Mouse (Mus musculus) left cerebral cortex, adult 9 months (tissue): Measurements from ENCODE around the gene Gm973.

ENCODE experiments used
- DNase-seq, 2 experiments: peaks; one replicate each; pipeline ENCODE4 v3.0.0; 2022; ENCODE audit warnings: low spot score in 2 of 2

Gene Gm973

GRCm38 (mm10) chr1:59541271-59542020, 25.4 kb downstream of the Gm973 start:
- no peak for DNase-seq

GRCm38 (mm10) chr1:59542231-59542630, 26.2 kb downstream of the Gm973 start:
- DNase-seq: no peak

GRCm38 (mm10) chr1:59543911-59544310, 27.8 kb downstream of the Gm973 start:
- no peak for DNase-seq

- DNase-seq: no peak
Observed at GRCm38 (mm10) chr1:59548486-59548885, 32.4 kb downstream of the Gm973 start.

GRCm38 (mm10) chr1:59549036-59549675, 33.1 kb downstream of the Gm973 start:
- DNase-seq: no peak

- no peak for DNase-seq
Observed at GRCm38 (mm10) chr1:59550227-59550626, 34.2 kb downstream of the Gm973 start.

- DNase-seq: no peak
Observed at GRCm38 (mm10) chr1:59550996-59551395, 34.9 kb downstream of the Gm973 start.

GRCm38 (mm10) chr1:59553708-59554107, 37.6 kb downstream of the Gm973 start:
- DNase-seq: no peak

GRCm38 (mm10) chr1:59563581-59563980, 47.5 kb downstream of the Gm973 start:
- no peak for DNase-seq

GRCm38 (mm10) chr1:59565804-59566203, 49.7 kb downstream of the Gm973 start:
- DNase-seq: no peak

- DNase-seq: no peak
Observed at GRCm38 (mm10) chr1:59566281-59566680, 50.2 kb downstream of the Gm973 start.

- DNase-seq: peak in 1 of 2 experiments; percentile 48
Observed at GRCm38 (mm10) chr1:59566926-59567325, 50.9 kb downstream of the Gm973 start.

GRCm38 (mm10) chr1:59567521-59567920, 51.5 kb downstream of the Gm973 start:
- no peak for DNase-seq

- DNase-seq: no peak
Observed at GRCm38 (mm10) chr1:59568283-59568682, 52.2 kb downstream of the Gm973 start.

GRCm38 (mm10) chr1:59569301-59569700, 53.2 kb downstream of the Gm973 start:
- DNase-seq: no peak

- DNase-seq: no peak
Observed at GRCm38 (mm10) chr1:59570767-59571166, 54.7 kb downstream of the Gm973 start.

- DNase-seq: no peak
Observed at GRCm38 (mm10) chr1:59571502-59571901, 55.4 kb downstream of the Gm973 start.

- DNase-seq: no peak
Observed at GRCm38 (mm10) chr1:59573843-59574242, 57.8 kb downstream of the Gm973 start.

- peak in 1 of 2 experiments; percentile 19 for DNase-seq
Observed at GRCm38 (mm10) chr1:59574262-59575187, 58.5 kb downstream of the Gm973 start.

GRCm38 (mm10) chr1:59578770-59579169, 62.7 kb downstream of the Gm973 start:
- DNase-seq: no peak

- DNase-seq: no peak
Observed at GRCm38 (mm10) chr1:59579327-59579726, 63.3 kb downstream of the Gm973 start.

- DNase-seq: no peak
Observed at GRCm38 (mm10) chr1:59580131-59580751, 64.2 kb downstream of the Gm973 start.
